8 mouse cellular contexts compared by ENCODE assay signal in the genomic region with DNA sequence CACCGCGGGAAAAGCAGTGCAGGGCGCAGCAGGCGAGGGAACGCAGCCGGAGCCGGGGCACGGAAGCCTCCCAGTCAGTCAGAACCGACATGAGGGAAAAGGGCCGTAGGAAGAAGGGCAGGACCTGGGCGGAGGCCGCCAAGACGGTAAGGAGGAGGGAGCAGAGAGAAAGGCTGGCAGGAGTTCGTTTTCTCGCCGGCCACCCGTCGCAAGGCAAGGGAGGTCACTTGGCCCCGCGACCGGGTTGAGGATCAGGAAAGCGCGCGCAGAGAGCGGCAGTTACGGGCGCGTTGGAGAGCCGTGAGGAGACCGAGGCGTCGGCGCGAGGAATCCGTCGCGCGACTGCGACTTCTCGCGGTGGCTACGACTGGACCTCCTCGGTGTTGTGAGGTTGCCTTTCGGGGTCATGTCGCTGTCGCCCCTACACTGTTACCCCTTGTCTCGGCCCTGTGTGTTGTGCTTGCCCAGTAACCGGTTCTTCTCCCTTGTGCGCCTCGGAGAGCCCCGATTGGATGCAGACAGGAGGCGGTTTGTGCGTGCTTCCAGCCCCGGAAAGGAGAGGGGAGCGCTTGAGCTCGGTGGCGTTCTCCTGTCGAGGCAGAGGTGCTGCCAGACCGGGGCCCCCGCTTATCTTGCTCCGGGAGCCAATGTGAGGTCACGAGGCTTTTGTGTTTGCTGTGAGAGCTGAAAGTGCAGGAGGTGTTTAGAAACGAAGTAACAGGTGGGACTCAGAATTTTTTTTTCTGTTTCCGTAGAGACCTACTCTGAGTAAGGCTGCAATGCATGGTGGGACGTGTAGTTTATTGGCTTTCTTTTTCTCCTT. TPM values are rescaled to one million over a fixed set of nuclear protein-coding genes. Genes with fewer than 3 reads are reported as not detected.
DNase-seq lines count a peak whose midpoint lies in the region; ATAC-seq lines count a peak whose summit lies in the region.

No protein-coding gene starts in this region.

- ATAC-seq in megakaryocyte progenitor cell, adult 5-6 weeks (replicated peaks; ENCODE audit: poor library complexity): peak; percentile 60

- DNase-seq in adrenal gland, adult 18-20 months (ENCODE audit: low spot score in 2 of 2): peak; percentile 65 to 69
- DNase-seq in embryo, embryonic 10.5 days (ENCODE audit: low spot score): peak; percentile 82
- peak; percentile 66 for DNase-seq in gastrocnemius, postnatal 14 days
- peak; percentile 88 for DNase-seq in induced T-regulatory cell, adult 2 months (ENCODE audit: low read depth)
- DNase-seq in left cerebral cortex, postnatal 10 days (ENCODE audit: extremely low spot score in 1 of 2, low spot score in 2 of 2): peak; percentile 66 to 79
- DNase-seq in right cerebral cortex, postnatal 10 days (ENCODE audit: low spot score in 2 of 2): peak; percentile 82 to 86
- DNase-seq in urinary bladder, postnatal 14 days (ENCODE audit: low spot score): peak; percentile 73

- intact Hi-C loops in gastrocnemius, postnatal 14 days (cut with DNase I; ENCODE audit: low total_unique reads): no loop called here
- intact Hi-C loops in left cerebral cortex, postnatal 10 days (cut with DNase I): no loop called here

RNA-seq across cellular contexts. Expression of gene Asxl2, which starts 0.6 kb away (rescaled TPM):
- total RNA-seq in adrenal gland, adult 18-20 months (2021): 10 to 100 TPM; 24.9 to 33.6 TPM
- 10 to 100 TPM; 15.3 to 15.6 TPM for total RNA-seq in gastrocnemius, postnatal 14 days (2021)
- total RNA-seq in left cerebral cortex, postnatal 10 days (2021): 10 to 100 TPM; 24.5 to 26.2 TPM
- total RNA-seq in megakaryocyte progenitor cell, adult 5-6 weeks (2015): 38.7 and 50.0 TPM in 2 replicates
- total RNA-seq in megakaryocyte progenitor cell, adult 5-6 weeks (2017): 31.4 and 34.8 TPM in 2 replicates

Comparison
In these comparisons a context has a peak if more than half of its experiments do, and no peak if none do; other contexts are left out.
1. Peak in every context shown above with its lines: DNase-seq and ATAC-seq.